ENCODE assay signal across 8 mouse cellular contexts in the genomic region with DNA sequence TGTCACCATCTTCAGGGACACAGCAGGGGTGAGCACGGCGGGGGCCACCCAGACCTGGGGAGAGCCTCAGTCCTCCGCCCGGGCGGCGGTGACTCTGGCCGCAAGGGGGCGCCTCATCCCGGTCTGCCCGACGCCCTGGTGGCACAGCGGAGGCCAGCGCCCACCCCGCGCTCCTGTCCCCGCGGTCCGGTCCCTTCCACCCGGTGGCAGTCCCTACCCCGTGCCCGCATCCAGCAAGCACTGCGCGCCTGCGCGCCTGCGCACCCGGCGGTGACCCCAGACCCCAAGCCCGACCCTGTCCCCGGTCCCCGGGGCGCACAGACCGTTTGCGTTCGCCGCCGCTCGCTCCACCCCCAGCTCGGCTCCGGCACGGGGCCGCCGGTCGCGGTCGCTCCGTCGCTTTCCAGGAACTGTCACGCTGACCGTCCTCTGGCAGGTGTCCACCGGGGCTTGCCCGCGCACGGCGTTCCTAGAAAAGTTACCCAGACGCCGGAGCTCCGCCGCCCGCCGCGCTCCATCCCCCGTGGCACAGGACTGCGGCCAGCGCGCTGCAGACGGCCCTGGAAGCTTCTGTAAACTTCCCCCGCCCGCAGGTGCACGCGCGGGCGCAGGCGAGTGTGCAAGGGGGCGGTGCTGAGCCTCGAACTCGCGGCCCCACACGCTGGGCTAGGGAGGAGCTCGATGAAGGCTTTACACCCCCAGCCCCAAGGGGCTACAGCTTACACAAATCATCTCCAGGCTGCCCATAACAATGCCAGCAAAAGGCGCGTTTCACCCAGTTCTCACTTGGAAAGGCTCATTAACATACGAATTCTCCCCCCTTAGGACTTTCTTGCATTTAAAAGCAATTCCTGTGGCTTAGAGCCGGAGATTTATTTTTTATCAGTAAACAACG.
DNase-seq lines count a peak whose midpoint lies in the region; ATAC-seq and TF ChIP-seq lines count a peak whose summit lies in the region.

No protein-coding gene starts in this region.

- peaks cover 39% of the 10 kb centered on the region for H3K4me1 ChIP-seq in embryonic facial prominence, embryonic 12.5 days
- peaks cover 14% of the 10 kb centered on the region for H3K4me1 ChIP-seq in heart, adult 2 months (ENCODE audit: control insufficient read depth, insufficient read depth, low read length)
- H3K4me1 ChIP-seq in kidney, adult 2 months (ENCODE audit: control insufficient read depth, insufficient read depth, low read length): peaks cover 19% of the 10 kb centered on the region
- H3K4me1 ChIP-seq in midbrain, postnatal 0 days (ENCODE audit: insufficient read depth, low read length): peaks cover 2% of the 10 kb centered on the region; the same call in 1 of the 2 replicates
- H3K4me1 ChIP-seq in spleen, adult 2 months (ENCODE audit: control insufficient read depth, insufficient read depth, insufficient read length): peaks cover 7% of the 10 kb centered on the region; the same call in 1 of the 2 replicates

- no peak; the same call in 1 of the 2 replicates for TF ChIP-seq POLR2A in heart, adult 2 months (IDR thresholded peaks at IDR 0.05; ENCODE audit: insufficient read depth, low read depth, low read length)
- no peak for TF ChIP-seq POLR2A in kidney, adult 2 months (IDR thresholded peaks at IDR 0.05; ENCODE audit: low read depth, low read length)
- TF ChIP-seq POLR2A in spleen, adult 2 months (IDR thresholded peaks at IDR 0.05; ENCODE audit: low read depth, low read length): no peak

- no peaks in the 10 kb centered on the region for H3K9me3 ChIP-seq in embryonic facial prominence, embryonic 12.5 days
- no peaks in the 10 kb centered on the region for H3K9me3 ChIP-seq in midbrain, postnatal 0 days (ENCODE audit: low read length)

- TF ChIP-seq EP300 in heart, adult 2 months (IDR thresholded peaks at IDR 0.05; ENCODE audit: insufficient read depth, low read depth, low read length): 0 out of 2 replicates have a peak, but pooled peaks have one; percentile 39

- peak; percentile 82 for ATAC-seq in embryonic facial prominence, embryonic 12.5 days (ENCODE audit: insufficient number of reproducible peaks, insufficient read depth, low FRiP score, low TSS enrichment)
- ATAC-seq in midbrain, postnatal 0 days (ENCODE audit: low FRiP score): peak; percentile 86

- peak overlapping the region; percentile 77 for H3K27ac ChIP-seq in embryonic facial prominence, embryonic 12.5 days
- peak overlapping the region; percentile 98 for H3K27ac ChIP-seq in heart, adult 2 months
- H3K27ac ChIP-seq in kidney, adult 2 months (ENCODE audit: insufficient read depth, low read depth, low read length): peak overlapping the region; percentile 84
- peak overlapping the region; percentile 52; the same call in 1 of the 2 replicates for H3K27ac ChIP-seq in midbrain, postnatal 0 days (ENCODE audit: low read depth, low read length)
- H3K27ac ChIP-seq in spleen, adult 2 months (ENCODE audit: insufficient read depth, low read length): peak overlapping the region; percentile 39; the same call in 1 of the 2 replicates

- under 1% methylated on average over 84 of the region's 85 CpGs for WGBS in embryonic facial prominence, embryonic 12.5 days
- WGBS in heart, adult 2 months: under 1% methylated on average over 80 of the region's 85 CpGs
- under 1% methylated on average over 85 of the region's 85 CpGs for WGBS in kidney, adult 2 months
- WGBS in midbrain, postnatal 0 days: under 1% methylated on average over 72 of the region's 85 CpGs
- WGBS in spleen, adult 2 months: 1% methylated on average over 85 of the region's 85 CpGs

- peak; percentile 74 for DNase-seq in 416B (ENCODE audit: low read depth)
- peak; percentile 80 to 90 for DNase-seq in adrenal gland, postnatal 4 days (ENCODE audit: low spot score in 2 of 2)
- DNase-seq in heart, adult 2 months: peak; percentile 90 to 94
- peak; percentile 92 for DNase-seq in kidney, adult 2 months
- DNase-seq in liver: peak; percentile 83
- peak; percentile 60 for DNase-seq in midbrain, postnatal 0 days (ENCODE audit: low spot score)
- peak in 1 of 2 experiments; percentile 67 for DNase-seq in spleen, adult 2 months (ENCODE audit: low read depth in 1 of 2, low spot score in 2 of 2)

- peak overlapping the region; percentile 76 for H3K9ac ChIP-seq in embryonic facial prominence, embryonic 12.5 days
- peak overlapping the region; percentile 95 for H3K9ac ChIP-seq in heart, adult 2 months (ENCODE audit: low read depth, low read length)
- H3K9ac ChIP-seq in midbrain, postnatal 0 days (replicated peaks; ENCODE audit: low read length, poor library complexity, severe bottlenecking): peak overlapping the region; percentile 61

- H3K4me2 ChIP-seq in embryonic facial prominence, embryonic 12.5 days (replicated peaks): peak overlapping the region; percentile 92
- peak overlapping the region; percentile 92 for H3K4me2 ChIP-seq in midbrain, postnatal 0 days (ENCODE audit: low read depth, low read length, poor library complexity, severe bottlenecking)

- H3K79me2 ChIP-seq in heart, adult 2 months (replicated peaks; ENCODE audit: control insufficient read depth, insufficient read depth, low read length): peaks cover 6% of the 10 kb centered on the region

- no peaks in the 10 kb centered on the region for H3K36me3 ChIP-seq in embryonic facial prominence, embryonic 12.5 days
- peaks cover 17% of the 10 kb centered on the region for H3K36me3 ChIP-seq in heart, adult 2 months (ENCODE audit: control insufficient read depth, insufficient read depth, low read length)
- H3K36me3 ChIP-seq in kidney, adult 2 months (ENCODE audit: control insufficient read depth, insufficient read depth, low read length): no peaks in the 10 kb centered on the region
- no peaks in the 10 kb centered on the region for H3K36me3 ChIP-seq in midbrain, postnatal 0 days (ENCODE audit: insufficient read depth, low read length)
- no peaks in the 10 kb centered on the region for H3K36me3 ChIP-seq in spleen, adult 2 months (ENCODE audit: control insufficient read depth, insufficient read depth, low read length)

- no peaks in the 10 kb centered on the region for H3K27me3 ChIP-seq in embryonic facial prominence, embryonic 12.5 days
- no peaks in the 10 kb centered on the region for H3K27me3 ChIP-seq in heart, adult 2 months (ENCODE audit: control insufficient read depth, insufficient read depth, low read length)
- H3K27me3 ChIP-seq in kidney, adult 2 months (replicated peaks; ENCODE audit: control insufficient read depth, insufficient read depth, low read length): no peaks in the 10 kb centered on the region
- H3K27me3 ChIP-seq in midbrain, postnatal 0 days (ENCODE audit: insufficient read depth, low read length): no peaks in the 10 kb centered on the region; the same call in 1 of the 2 replicates
- H3K27me3 ChIP-seq in spleen, adult 2 months (ENCODE audit: control insufficient read depth, insufficient read depth, low read length): peaks cover 5% of the 10 kb centered on the region; the same call in 1 of the 2 replicates

- peak overlapping the region; percentile 58 for H3K4me3 ChIP-seq in embryonic facial prominence, embryonic 12.5 days
- peak overlapping the region; percentile 73 for H3K4me3 ChIP-seq in heart, adult 2 months
- H3K4me3 ChIP-seq in kidney, adult 2 months (ENCODE audit: insufficient read depth, low read depth, low read length): peak overlapping the region; percentile 96
- H3K4me3 ChIP-seq in midbrain, postnatal 0 days (ENCODE audit: low read depth, low read length): peak overlapping the region; percentile 86
- peak overlapping the region; percentile 65 for H3K4me3 ChIP-seq in spleen, adult 2 months (ENCODE audit: extremely low read depth, insufficient read depth, insufficient read length)

- intact Hi-C loops in heart, adult 2 months (cut with DNase I): loop anchor here (1.0 to 5.0 kb wide), 5 partner anchors 33 to 693 kb away; no protein-coding TSS in a partner anchor

- TF ChIP-seq CTCF in heart, adult 2 months (IDR thresholded peaks at IDR 0.05): peak; percentile 95
- TF ChIP-seq CTCF in kidney, adult 2 months (conservative IDR thresholded peaks at IDR 0.05; ENCODE audit: insufficient read depth, insufficient read length, low read depth, low read length): peak; percentile 56
- TF ChIP-seq CTCF in midbrain, postnatal 0 days (IDR thresholded peaks at IDR 0.05): peak; percentile 74
- peak; percentile 78 for TF ChIP-seq CTCF in spleen, adult 2 months (IDR thresholded peaks at IDR 0.05; ENCODE audit: extremely low read depth, insufficient read depth, insufficient read length, insufficient replicate concordance)

Comparison
In these comparisons a context has a peak if more than half of its experiments do, and no peak if none do; other contexts are left out.
1. H3K27ac ChIP-seq: peak in every context shown above with its lines; median percentile 98 in heart, adult 2 months; 84 in kidney, adult 2 months; 77 in embryonic facial prominence, embryonic 12.5 days; 52 in midbrain, postnatal 0 days; 39 in spleen, adult 2 months.